Mouse (Mus musculus) limb, embryonic 14.5 days (tissue): Measurements from ENCODE around the gene Zfp626. TPM values are rescaled to one million over a fixed set of nuclear protein-coding genes. Genes with fewer than 3 reads are reported as not detected.

ENCODE experiments used
- polyA plus RNA-seq, 2 experiments: library from polyadenylated mRNA; depleted of rRNA in 1 of 2; stranded (reverse) in 1 of 2; unstranded in 1 of 2; fragments of >200 nt; fragmentation: Nextera tagmentation in 1 of 2; extraction: Ambion mirVana in 1 of 2; gene quantifications; 2 replicates each; pipeline versions ENCODE4 v1.2.1 to v1.2.3; 2012 to 2014

Zfp626 gene
- polyA plus RNA-seq, 2 experiments = 2.2 to 3.0 TPM

Other genes with a start within 250 kb of the Zfp626 start
- gene Akt2, start 215.6 kb upstream of the Zfp626 start, polyA plus RNA-seq (2012; rRNA removed) = 96.6 and 110 TPM in 2 replicates
- 112 and 119 TPM in 2 replicates for gene Akt2, start 215.6 kb upstream of the Zfp626 start, polyA plus RNA-seq (2014; fragmentation: Nextera tagmentation; extraction: Ambion mirVana)
- gene Ttc9b, start 153.3 kb upstream of the Zfp626 start, polyA plus RNA-seq (2012; rRNA removed) = 0.14 and 0.24 TPM in 2 replicates
- gene Ttc9b, start 153.3 kb upstream of the Zfp626 start, polyA plus RNA-seq (2014; fragmentation: Nextera tagmentation; extraction: Ambion mirVana) = 0.10 and 0.21 TPM in 2 replicates
- gene Map3k10, start 132.6 kb upstream of the Zfp626 start, polyA plus RNA-seq (2012; rRNA removed) = 34.4 and 42.9 TPM in 2 replicates
- 8.8 and 10.6 TPM in 2 replicates for gene Map3k10, start 132.6 kb upstream of the Zfp626 start, polyA plus RNA-seq (2014; fragmentation: Nextera tagmentation; extraction: Ambion mirVana)
- 1.9 and 3.2 TPM in 2 replicates for gene Zfp607b, start 117.9 kb upstream of the Zfp626 start, polyA plus RNA-seq (2012; rRNA removed)
- 3.0 and 4.9 TPM in 2 replicates for gene Zfp607b, start 117.9 kb upstream of the Zfp626 start, polyA plus RNA-seq (2014; fragmentation: Nextera tagmentation; extraction: Ambion mirVana)
- 10.0 and 11.6 TPM in 2 replicates for gene Zfp60, start 75.8 kb upstream of the Zfp626 start, polyA plus RNA-seq (2012; rRNA removed)
- gene Zfp60, start 75.8 kb upstream of the Zfp626 start, polyA plus RNA-seq (2014; fragmentation: Nextera tagmentation; extraction: Ambion mirVana) = 32.6 and 36.5 TPM in 2 replicates
- 3.2 and 4.4 TPM in 2 replicates for gene Zfp59, start 31.4 kb downstream of the Zfp626 start, polyA plus RNA-seq (2012; rRNA removed)
- gene Zfp59, start 31.4 kb downstream of the Zfp626 start, polyA plus RNA-seq (2014; fragmentation: Nextera tagmentation; extraction: Ambion mirVana) = 9.4 and 9.5 TPM in 2 replicates
- gene Zfp607a, start 50.3 kb downstream of the Zfp626 start, polyA plus RNA-seq (2012; rRNA removed) = 1.5 and 2.3 TPM in 2 replicates
- 3.1 and 3.2 TPM in 2 replicates for gene Zfp607a, start 50.3 kb downstream of the Zfp626 start, polyA plus RNA-seq (2014; fragmentation: Nextera tagmentation; extraction: Ambion mirVana)
- 4.0 and 5.9 TPM in 2 replicates for gene Zfp974, start 122.3 kb downstream of the Zfp626 start, polyA plus RNA-seq (2012; rRNA removed)
- 8.0 and 8.4 TPM in 2 replicates for gene Zfp974, start 122.3 kb downstream of the Zfp626 start, polyA plus RNA-seq (2014; fragmentation: Nextera tagmentation; extraction: Ambion mirVana)
- 4.7 and 5.7 TPM in 2 replicates for gene Zfp780b, start 172.0 kb downstream of the Zfp626 start, polyA plus RNA-seq (2012; rRNA removed)
- 10.8 and 14.0 TPM in 2 replicates for gene Zfp780b, start 172.0 kb downstream of the Zfp626 start, polyA plus RNA-seq (2014; fragmentation: Nextera tagmentation; extraction: Ambion mirVana)
- gene Zfp850, start 206.9 kb downstream of the Zfp626 start, polyA plus RNA-seq (2012; rRNA removed) = 1.8 and 2.0 TPM in 2 replicates
- 4.1 and 4.5 TPM in 2 replicates for gene Zfp850, start 206.9 kb downstream of the Zfp626 start, polyA plus RNA-seq (2014; fragmentation: Nextera tagmentation; extraction: Ambion mirVana)
- 206 and 227 TPM in 2 replicates for gene Psmc4, start 242.9 kb downstream of the Zfp626 start, polyA plus RNA-seq (2012; rRNA removed)
- 281 and 284 TPM in 2 replicates for gene Psmc4, start 242.9 kb downstream of the Zfp626 start, polyA plus RNA-seq (2014; fragmentation: Nextera tagmentation; extraction: Ambion mirVana)